ENCODE assay signal across 9 mouse cellular contexts in the genomic region with DNA sequence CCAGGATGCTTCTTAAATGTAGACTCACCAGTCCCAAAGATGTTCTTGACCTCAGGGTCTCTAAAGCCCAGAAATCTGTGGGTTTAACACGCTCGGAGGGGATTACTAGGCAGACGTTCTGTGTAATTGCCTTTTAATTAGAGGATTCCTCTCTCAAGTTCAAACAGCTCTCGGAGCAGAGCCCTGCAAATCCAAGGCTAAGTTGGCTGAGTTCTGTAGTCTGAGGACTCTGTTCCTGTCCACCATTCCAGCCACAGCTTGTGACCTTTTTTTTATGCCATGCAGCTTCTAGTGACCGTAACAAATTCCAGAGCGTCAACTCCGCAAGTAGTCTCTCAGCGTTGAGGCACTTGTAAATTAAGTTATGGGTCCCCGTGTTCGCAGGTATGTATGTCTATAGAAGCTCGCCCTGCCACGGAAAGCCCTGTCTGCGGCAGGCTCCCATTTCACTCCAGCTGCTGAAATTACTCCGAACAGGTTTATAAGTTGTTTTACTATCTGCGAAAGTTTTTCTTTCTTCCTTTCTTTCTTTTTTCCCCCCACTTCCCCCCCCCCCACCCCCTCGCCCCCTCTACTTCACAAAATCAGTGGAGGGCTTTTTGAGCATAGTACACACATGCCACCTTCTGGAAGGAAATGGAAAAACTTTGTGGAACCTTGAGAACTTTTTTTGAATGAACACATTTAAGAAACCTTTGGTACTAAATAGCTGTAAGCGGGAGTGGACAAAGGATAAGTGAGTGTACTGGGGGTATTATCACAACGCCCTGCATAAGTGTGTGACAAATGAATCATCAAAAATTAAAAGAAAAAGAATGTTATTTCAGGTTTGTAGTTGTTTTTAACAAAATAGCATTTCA.
A peak's percentile ranks its signal among the peaks of the same experiment; 100 is the strongest.
DNase-seq lines count a peak whose midpoint lies in the region; ATAC-seq and TF ChIP-seq lines count a peak whose summit lies in the region.
"Had no signal": no experiment of that assay in that cellular context is flagged by ENCODE, and none has a peak within 500 bp of the region (broad histone marks: within the 10 kb centered on the region; RNA-seq: fewer than 3 reads in every experiment).

No protein-coding gene starts in this region.

- DNase-seq in heart, postnatal 4 days = no peak
- DNase-seq in spleen, postnatal 4 days (ENCODE audit: low spot score in 2 of 2) = no peak
- no peak for DNase-seq in ovary, postnatal 10 days (ENCODE audit: low spot score)
- no peak for DNase-seq in liver, embryonic 11.5 days (ENCODE audit: low spot score)

- no peaks in the 10 kb centered on the region for H3K27me3 ChIP-seq in heart, embryonic 11.5 days (ENCODE audit: control insufficient read depth, insufficient read depth, low read length)
- H3K27me3 ChIP-seq in E14TG2a.4 (ENCODE audit: insufficient read depth, low read length) = no peaks in the 10 kb centered on the region
- H3K27me3 ChIP-seq in embryonic facial prominence, embryonic 12.5 days = no peaks in the 10 kb centered on the region
- H3K27me3 ChIP-seq in kidney, embryonic 15.5 days = no peaks in the 10 kb centered on the region
- no peaks in the 10 kb centered on the region for H3K27me3 ChIP-seq in liver, embryonic 11.5 days (replicated peaks; ENCODE audit: control insufficient read depth, insufficient read depth, low read length)
- H3K27me3 ChIP-seq: megakaryocyte, embryonic 14.5 days had no signal

- H3K9ac ChIP-seq in heart, embryonic 11.5 days (ENCODE audit: low read depth, low read length) = no peak overlapping the region
- no peak overlapping the region for H3K9ac ChIP-seq in embryonic facial prominence, embryonic 12.5 days
- no peak overlapping the region for H3K9ac ChIP-seq in kidney, embryonic 15.5 days
- no peak overlapping the region for H3K9ac ChIP-seq in liver, embryonic 11.5 days (ENCODE audit: low read depth, low read length)

- TF ChIP-seq CTCF in E14TG2a.4 (conservative IDR thresholded peaks at IDR 0.05; ENCODE audit: low read length) = peak; percentile 17; the same call in 1 of the 2 replicates

- H3K27ac ChIP-seq in heart, embryonic 11.5 days (ENCODE audit: low read depth, low read length) = no peak overlapping the region
- no peak overlapping the region for H3K27ac ChIP-seq in embryonic facial prominence, embryonic 12.5 days
- H3K27ac ChIP-seq in kidney, embryonic 15.5 days = no peak overlapping the region
- H3K27ac ChIP-seq in liver, embryonic 11.5 days (ENCODE audit: low read depth, low read length) = no peak overlapping the region

- H3K36me3 ChIP-seq in heart, embryonic 11.5 days (ENCODE audit: control insufficient read depth, insufficient read depth, low read length) = no peaks in the 10 kb centered on the region
- no peaks in the 10 kb centered on the region for H3K36me3 ChIP-seq in E14TG2a.4 (ENCODE audit: insufficient read depth, low read length)
- H3K36me3 ChIP-seq in embryonic facial prominence, embryonic 12.5 days = no peaks in the 10 kb centered on the region
- H3K36me3 ChIP-seq in kidney, embryonic 15.5 days = no peaks in the 10 kb centered on the region
- H3K36me3 ChIP-seq in liver, embryonic 11.5 days (ENCODE audit: control insufficient read depth, insufficient read depth, low read length) = no peaks in the 10 kb centered on the region

- no peaks in the 10 kb centered on the region for H3K9me3 ChIP-seq in heart, embryonic 11.5 days (replicated peaks; ENCODE audit: control insufficient read depth, low read length)
- no peaks in the 10 kb centered on the region for H3K9me3 ChIP-seq in E14TG2a.4 (ENCODE audit: low read length)
- no peaks in the 10 kb centered on the region for H3K9me3 ChIP-seq in embryonic facial prominence, embryonic 12.5 days
- H3K9me3 ChIP-seq in kidney, embryonic 15.5 days (replicated peaks) = no peaks in the 10 kb centered on the region
- no peaks in the 10 kb centered on the region for H3K9me3 ChIP-seq in liver, embryonic 11.5 days (ENCODE audit: control insufficient read depth, low read length)

- WGBS in heart, embryonic 11.5 days (ENCODE audit: insufficient replicate concordance) = 65% methylated on average over 18 of the region's 18 CpGs
- WGBS in embryonic facial prominence, embryonic 12.5 days = 43% methylated on average over 18 of the region's 18 CpGs
- 57% methylated on average over 18 of the region's 18 CpGs for WGBS in kidney, embryonic 15.5 days
- 70% methylated on average over 18 of the region's 18 CpGs for WGBS in liver, embryonic 11.5 days

- ATAC-seq in heart, embryonic 11.5 days (replicated peaks; ENCODE audit: insufficient number of reproducible peaks, low FRiP score, low TSS enrichment) = no peak
- no peak for ATAC-seq in embryonic facial prominence, embryonic 12.5 days (ENCODE audit: insufficient number of reproducible peaks, insufficient read depth, low FRiP score, low TSS enrichment)
- ATAC-seq in kidney, embryonic 15.5 days (replicated peaks; ENCODE audit: low FRiP score) = no peak
- ATAC-seq in liver, embryonic 11.5 days (replicated peaks; ENCODE audit: low FRiP score) = no peak

- H3K4me3 ChIP-seq in heart, embryonic 11.5 days (ENCODE audit: low read depth, low read length) = no peak overlapping the region
- no peak overlapping the region for H3K4me3 ChIP-seq in E14TG2a.4 (replicated peaks; ENCODE audit: low read length)
- no peak overlapping the region for H3K4me3 ChIP-seq in embryonic facial prominence, embryonic 12.5 days
- H3K4me3 ChIP-seq in kidney, embryonic 15.5 days (replicated peaks) = peak overlapping the region; percentile 13; the same call in 1 of the 2 replicates
- no peak overlapping the region for H3K4me3 ChIP-seq in liver, embryonic 11.5 days (ENCODE audit: low read depth, low read length)
- H3K4me3 ChIP-seq: megakaryocyte, embryonic 14.5 days had no signal

- H3K4me2 ChIP-seq in heart, embryonic 11.5 days = peak overlapping the region; percentile 27; the same call in 1 of the 2 replicates
- H3K4me2 ChIP-seq in embryonic facial prominence, embryonic 12.5 days (replicated peaks) = peak overlapping the region; percentile 33
- peak overlapping the region; percentile 39 for H3K4me2 ChIP-seq in kidney, embryonic 15.5 days
- H3K4me2 ChIP-seq in liver, embryonic 11.5 days = no peak overlapping the region

- H3K4me1 ChIP-seq in heart, embryonic 11.5 days (ENCODE audit: control insufficient read depth, insufficient read depth, low read length) = no peaks in the 10 kb centered on the region
- H3K4me1 ChIP-seq in E14TG2a.4 (replicated peaks; ENCODE audit: low read depth, low read length) = no peaks in the 10 kb centered on the region
- H3K4me1 ChIP-seq in embryonic facial prominence, embryonic 12.5 days = no peaks in the 10 kb centered on the region
- H3K4me1 ChIP-seq in kidney, embryonic 15.5 days = peaks cover 3% of the 10 kb centered on the region; the same call in 1 of the 2 replicates
- no peaks in the 10 kb centered on the region for H3K4me1 ChIP-seq in liver, embryonic 11.5 days (replicated peaks; ENCODE audit: control insufficient read depth, insufficient read depth, low read length)
- H3K4me1 ChIP-seq: megakaryocyte, embryonic 14.5 days had no signal
